Mouse (Mus musculus) embryonic stem cell, embryonic (primary cell): ENCODE measurements around the gene Cyb561.

Source experiments
- CTCF ChIA-PET, 4 experiments: fragments of 300-600 bp in 2 of 4; fragments of 350-600 bp in 2 of 4; sonication (Branson Sonifier 250); formaldehyde crosslinking; loops; one replicate each; lab custom pipeline; 2022; ENCODE audit warnings: inconsistent platforms in 2 of 4; lab: Charles Lee
- POLR2A ChIA-PET, 4 experiments: fragments of 300-600 bp in 2 of 4; fragments of 350-600 bp in 2 of 4; sonication (Branson Sonifier 250); formaldehyde crosslinking; loops; one replicate each; lab custom pipeline; 2022; ENCODE audit warnings: antibody characterized with exemption in 4 of 4, inconsistent platforms in 1 of 4; lab: Charles Lee

Gene Cyb561

GRCm38 (mm10) chr11:105952911-105953386 is at the start of gene Cyb561:
Gene Cyb561, minus strand, starts transcription at chr11:105953336.
- ChIA-PET POLR2A (interaction anchor here (0.5 to 2.6 kb wide), 24 partner anchors 8 to 1644 kb away, joined by 3 to 27 read pairs (median 4); partner anchors contain the start of genes Dcaf7 (in 2 of the 4), Ccdc47 (in 1 of the 4), Ern1 (in 1 of the 4) and Gm10840 (in 1 of the 4)), CTCF (interaction anchor here in 3 of 4 experiments (0.7 to 2.0 kb wide), 8 partner anchors 8 to 131 kb away, joined by 3 to 8 read pairs (median 4); partner anchors contain the start of gene Map3k3 (in 1 of the 3))

GRCm38 (mm10) chr11:106001718-106002117 is 48.6 kb upstream of the Cyb561 start:
- ChIA-PET CTCF (interaction anchor here in 2 of 4 experiments (0.6 to 1.0 kb wide), 2 partner anchors 25 to 901 kb away, joined by 3 to 4 read pairs; no protein-coding TSS in a partner anchor), POLR2A (interaction anchor here in 2 of 4 experiments (0.5 to 1.1 kb wide), 3 partner anchors 32 to 76 kb away, joined by 3 to 4 read pairs (median 3); no protein-coding TSS in a partner anchor)

- POLR2A ChIA-PET: interaction anchor here in 1 of 4 experiments (0.7 kb wide), 1 partner anchor 1120 kb away, joined by 3 read pairs; no protein-coding TSS in a partner anchor
- CTCF ChIA-PET: interaction anchor here in 1 of 4 experiments (0.6 kb wide), 1 partner anchor 389 kb away, joined by 4 read pairs; no protein-coding TSS in a partner anchor
These were observed 46.9 kb upstream of the Cyb561 start for GRCm38 (mm10) chr11:106000062-106000461.

GRCm38 (mm10) chr11:105994375-105994774 is 41.2 kb upstream of the Cyb561 start, which contains the start of gene Ace3:
Gene Ace3, plus strand, starts transcription at chr11:105994675.
- CTCF ChIA-PET: interaction anchor here in 1 of 4 experiments (0.5 kb wide), 1 partner anchor 30 kb away, joined by 4 read pairs; no protein-coding TSS in a partner anchor
- POLR2A ChIA-PET: interaction anchor here in 1 of 4 experiments (1.7 kb wide), 1 partner anchor 29 kb away, joined by 3 read pairs; no protein-coding TSS in a partner anchor

GRCm38 (mm10) chr11:105990231-105990630 is 37.1 kb upstream of the Cyb561 start:
- CTCF ChIA-PET: no interaction called here
- POLR2A ChIA-PET: no interaction called here

GRCm38 (mm10) chr11:105989446-105989845 is 36.3 kb upstream of the Cyb561 start:
- CTCF ChIA-PET: interaction anchor here in 1 of 4 experiments (0.5 kb wide), 1 partner anchor 1215 kb away, joined by 3 read pairs; no protein-coding TSS in a partner anchor
- POLR2A ChIA-PET: interaction anchor here in 2 of 4 experiments (0.6 to 1.8 kb wide), 5 partner anchors 10 to 96 kb away, joined by 3 to 5 read pairs (median 4); partner anchors contain the start of gene Map3k3 (in 1 of the 2)

GRCm38 (mm10) chr11:105987446-105987845 is 34.3 kb upstream of the Cyb561 start:
- CTCF ChIA-PET: interaction anchor here (0.7 to 1.3 kb wide), 4 partner anchors 19 to 61 kb away, joined by 3 to 4 read pairs (median 3); no protein-coding TSS in a partner anchor
- POLR2A ChIA-PET: interaction anchor here in 3 of 4 experiments (0.6 to 1.8 kb wide), 7 partner anchors 9 to 513 kb away, joined by 3 to 5 read pairs (median 3); partner anchors contain the start of genes Cyb561 (in 1 of the 3) and Dcaf7 (in 1 of the 3)

- CTCF ChIA-PET: interaction anchor here in 1 of 4 experiments (0.5 kb wide), 1 partner anchor 758 kb away, joined by 3 read pairs; no protein-coding TSS in a partner anchor
- POLR2A ChIA-PET: interaction anchor here in 3 of 4 experiments (0.7 to 1.3 kb wide), 5 partner anchors 16 to 96 kb away, joined by 3 to 4 read pairs (median 3); no protein-coding TSS in a partner anchor
These were observed 31.3 kb upstream of the Cyb561 start for GRCm38 (mm10) chr11:105984452-105984851.

- POLR2A ChIA-PET: interaction anchor here (0.6 to 1.9 kb wide), 8 partner anchors 9 to 613 kb away, joined by 3 to 5 read pairs (median 3); partner anchors contain the start of gene Cyb561 (in 1 of the 4)
- CTCF ChIA-PET: interaction anchor here in 1 of 4 experiments (0.6 kb wide), 1 partner anchor 14 kb away, joined by 4 read pairs; no protein-coding TSS in a partner anchor
These were observed 25.5 kb upstream of the Cyb561 start for GRCm38 (mm10) chr11:105978634-105979033.

GRCm38 (mm10) chr11:105978232-105978631 is 25.1 kb upstream of the Cyb561 start:
- POLR2A ChIA-PET: interaction anchor here in 3 of 4 experiments (0.6 to 1.9 kb wide), 5 partner anchors 10 to 216 kb away, joined by 3 to 5 read pairs (median 3); partner anchors contain the start of gene Cyb561 (in 2 of the 3)
- CTCF ChIA-PET: interaction anchor here in 1 of 4 experiments (0.6 kb wide), 1 partner anchor 13 kb away, joined by 4 read pairs; no protein-coding TSS in a partner anchor

GRCm38 (mm10) chr11:105975636-105976035 is 22.5 kb upstream of the Cyb561 start:
- POLR2A ChIA-PET: no interaction called here
- CTCF ChIA-PET: no interaction called here

GRCm38 (mm10) chr11:105975050-105975449 is 21.9 kb upstream of the Cyb561 start:
- POLR2A ChIA-PET: interaction anchor here in 1 of 4 experiments (1.2 kb wide), 1 partner anchor 109 kb away, joined by 3 read pairs; no protein-coding TSS in a partner anchor
- CTCF ChIA-PET: no interaction called here

GRCm38 (mm10) chr11:105974593-105974992 is 21.5 kb upstream of the Cyb561 start:
- POLR2A ChIA-PET: interaction anchor here in 2 of 4 experiments (0.6 to 1.2 kb wide), 2 partner anchors 15 to 109 kb away, joined by 3 to 4 read pairs; no protein-coding TSS in a partner anchor
- CTCF ChIA-PET: interaction anchor here in 3 of 4 experiments (0.6 to 1.2 kb wide), 3 partner anchors 28 to 52 kb away, joined by 4 to 7 read pairs (median 5); no protein-coding TSS in a partner anchor

- CTCF ChIA-PET: interaction anchor here in 3 of 4 experiments (0.6 to 1.7 kb wide), 6 partner anchors 13 to 173 kb away, joined by 3 to 6 read pairs (median 4); no protein-coding TSS in a partner anchor
- POLR2A ChIA-PET: interaction anchor here in 3 of 4 experiments (0.6 to 3.2 kb wide), 10 partner anchors 10 to 615 kb away, joined by 3 to 17 read pairs (median 5); partner anchors contain the start of gene Map3k3 (in 1 of the 3)
These were observed 16.4 kb upstream of the Cyb561 start for GRCm38 (mm10) chr11:105969516-105969915.

GRCm38 (mm10) chr11:105968948-105969347 is 15.8 kb upstream of the Cyb561 start:
- CTCF ChIA-PET: interaction anchor here (0.6 to 1.7 kb wide), 15 partner anchors 9 to 295 kb away, joined by 3 to 6 read pairs (median 4); no protein-coding TSS in a partner anchor
- POLR2A ChIA-PET: interaction anchor here (0.6 to 3.2 kb wide), 18 partner anchors 9 to 616 kb away, joined by 3 to 17 read pairs (median 4); partner anchors contain the start of genes Dcaf7 (in 2 of the 4) and Map3k3 (in 1 of the 4)

GRCm38 (mm10) chr11:105967741-105968574 is 14.8 kb upstream of the Cyb561 start, which contains the start of gene Ace:
Gene Ace, plus strand, starts transcription at chr11:105967945.
- ChIA-PET POLR2A (interaction anchor here in 3 of 4 experiments (0.6 to 3.2 kb wide), 17 partner anchors 9 to 879 kb away, joined by 3 to 17 read pairs (median 5); partner anchors contain the start of genes Dcaf7 (in 2 of the 3), Cyb561 (in 1 of the 3) and Map3k3 (in 1 of the 3)), CTCF (interaction anchor here in 3 of 4 experiments (0.6 to 1.3 kb wide), 10 partner anchors 8 to 345 kb away, joined by 3 to 6 read pairs (median 4); no protein-coding TSS in a partner anchor)
